8 mouse cellular contexts compared by ENCODE assay signal in the genomic region with DNA sequence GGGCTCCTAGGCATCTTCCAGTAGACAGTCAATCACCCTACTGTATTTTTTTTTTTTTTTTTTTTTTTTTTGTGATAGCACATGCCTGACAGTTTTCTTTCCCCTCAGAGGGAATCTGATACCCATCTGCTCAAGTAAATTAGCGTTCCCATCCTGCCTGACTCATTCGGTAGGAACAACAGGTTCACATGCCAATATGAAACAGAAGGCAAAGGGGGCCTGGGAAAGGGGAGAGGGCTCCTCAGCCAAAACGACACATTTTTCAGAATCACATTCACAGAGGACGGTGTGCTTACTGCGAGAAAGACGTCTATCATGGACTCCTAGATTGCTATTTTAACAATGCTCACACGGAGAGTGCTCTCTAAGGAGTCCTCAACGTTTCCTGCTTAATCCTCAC. TPM values are rescaled to one million over a fixed set of nuclear protein-coding genes. Genes with fewer than 3 reads are reported as not detected.
DNase-seq lines count a peak whose midpoint lies in the region; ATAC-seq lines count a peak whose summit lies in the region.

No protein-coding gene starts in this region.

- peak overlapping the region; percentile 98 for H3K4me3 ChIP-seq in heart, embryonic 15.5 days
- H3K4me3 ChIP-seq in heart, embryonic 16.5 days (ENCODE audit: low read length), result peak overlapping the region; percentile 94
- H3K4me3 ChIP-seq in liver, embryonic 13.5 days (replicated peaks), result peak overlapping the region; percentile 92

- no peak for ATAC-seq in heart, embryonic 15.5 days (replicated peaks; ENCODE audit: insufficient number of reproducible peaks, insufficient read depth, low FRiP score, low read depth)
- ATAC-seq in heart, embryonic 16.5 days (replicated peaks; ENCODE audit: extremely low read depth, insufficient read depth, low FRiP score), result no peak
- ATAC-seq in liver, embryonic 13.5 days (ENCODE audit: low read depth), result no peak
- ATAC-seq in erythroid progenitor cell, adult 5-6 weeks (replicated peaks; ENCODE audit: low FRiP score, poor library complexity, severe bottlenecking), result no peak

- H3K36me3 ChIP-seq in heart, embryonic 15.5 days, result peaks cover 4% of the 10 kb centered on the region; the same call in 1 of the 2 replicates
- H3K36me3 ChIP-seq in heart, embryonic 16.5 days (ENCODE audit: control insufficient read depth, insufficient read depth), result peaks cover 6% of the 10 kb centered on the region; the same call in 1 of the 2 replicates
- 0 out of 2 replicates have a peak, but pooled peaks cover 5% of the 10 kb centered on the region for H3K36me3 ChIP-seq in liver, embryonic 13.5 days

- no peaks in the 10 kb centered on the region for H3K9me3 ChIP-seq in heart, embryonic 15.5 days (replicated peaks)
- no peaks in the 10 kb centered on the region for H3K9me3 ChIP-seq in heart, embryonic 16.5 days (replicated peaks; ENCODE audit: control insufficient read depth, low read length)
- no peaks in the 10 kb centered on the region for H3K9me3 ChIP-seq in liver, embryonic 13.5 days (replicated peaks)

- 2% methylated on average over 8 of the region's 8 CpGs for WGBS in heart, embryonic 15.5 days
- WGBS in heart, embryonic 16.5 days, result 5% methylated on average over 8 of the region's 8 CpGs
- WGBS in liver, embryonic 13.5 days (ENCODE audit: insufficient replicate concordance), result 8% methylated on average over 8 of the region's 8 CpGs

- no peaks in the 10 kb centered on the region for H3K27me3 ChIP-seq in heart, embryonic 15.5 days
- H3K27me3 ChIP-seq in heart, embryonic 16.5 days (ENCODE audit: control insufficient read depth, insufficient read depth, low read length), result no peaks in the 10 kb centered on the region
- no peaks in the 10 kb centered on the region for H3K27me3 ChIP-seq in liver, embryonic 13.5 days

- H3K27ac ChIP-seq in heart, embryonic 15.5 days, result peak overlapping the region; percentile 89
- H3K27ac ChIP-seq in heart, embryonic 16.5 days (ENCODE audit: low read length), result peak overlapping the region; percentile 50; the same call in 1 of the 2 replicates
- H3K27ac ChIP-seq in liver, embryonic 13.5 days, result no peak overlapping the region

- DNase-seq in heart, adult 11 months, result no peak
- DNase-seq in MN1 (ENCODE audit: low spot score), result peak; percentile 48
- DNase-seq in liver, embryonic 13.5 days, result no peak
- no peak for DNase-seq in kidney, adult 18-20 months
- DNase-seq in urinary bladder, postnatal 10 days (ENCODE audit: low spot score), result no peak

- H3K4me1 ChIP-seq in heart, embryonic 15.5 days (replicated peaks), result peaks cover 22% of the 10 kb centered on the region
- peaks cover 19% of the 10 kb centered on the region for H3K4me1 ChIP-seq in heart, embryonic 16.5 days (ENCODE audit: control insufficient read depth, insufficient read depth, low read length)
- H3K4me1 ChIP-seq in liver, embryonic 13.5 days (replicated peaks), result peaks cover 61% of the 10 kb centered on the region

- peak overlapping the region; percentile 91 for H3K4me2 ChIP-seq in heart, embryonic 15.5 days
- peak overlapping the region; percentile 63 for H3K4me2 ChIP-seq in heart, embryonic 16.5 days (ENCODE audit: low read depth, low read length)
- H3K4me2 ChIP-seq in liver, embryonic 13.5 days, result peak overlapping the region; percentile 100

- peak overlapping the region; percentile 99 for H3K9ac ChIP-seq in heart, embryonic 15.5 days
- peak overlapping the region; percentile 96 for H3K9ac ChIP-seq in heart, embryonic 16.5 days (ENCODE audit: low read length)
- peak overlapping the region; percentile 97 for H3K9ac ChIP-seq in liver, embryonic 13.5 days

RNA-seq across cellular contexts. Expression of a gene that starts 0.9 kb away (rescaled TPM):
- 18.1 and 23.2 TPM in 2 replicates for polyA plus RNA-seq in heart, embryonic 15.5 days (2015; fragmentation: Nextera tagmentation; extraction: Ambion mirVana)
- 22.5 and 24.1 TPM in 2 replicates for polyA plus RNA-seq in heart, embryonic 16.5 days (2015; fragmentation: Nextera tagmentation; extraction: Ambion mirVana)
- polyA plus RNA-seq in liver, embryonic 13.5 days (2015; fragmentation: Nextera tagmentation; extraction: Ambion mirVana), result 3.9 and 4.5 TPM in 2 replicates
- total RNA-seq in erythroid progenitor cell, adult 5-6 weeks (2015; ENCODE audit: low replicate concordance), result 6.1 and 9.6 TPM in 2 replicates
- total RNA-seq in erythroid progenitor cell, adult 5-6 weeks (2017; ENCODE audit: low replicate concordance), result 8.0 and 14.8 TPM in 2 replicates

RNA-seq across cellular contexts. Expression of a gene that starts 24.4 kb away (rescaled TPM):
- polyA plus RNA-seq in heart, embryonic 15.5 days (2015; fragmentation: Nextera tagmentation; extraction: Ambion mirVana), result 210 and 237 TPM in 2 replicates
- polyA plus RNA-seq in heart, embryonic 16.5 days (2015; fragmentation: Nextera tagmentation; extraction: Ambion mirVana), result 243 and 262 TPM in 2 replicates
- 259 and 263 TPM in 2 replicates for polyA plus RNA-seq in liver, embryonic 13.5 days (2015; fragmentation: Nextera tagmentation; extraction: Ambion mirVana)
- total RNA-seq in erythroid progenitor cell, adult 5-6 weeks (2015; ENCODE audit: low replicate concordance), result 9.0 and 70.4 TPM in 2 replicates
- 32.3 and 52.8 TPM in 2 replicates for total RNA-seq in erythroid progenitor cell, adult 5-6 weeks (2017; ENCODE audit: low replicate concordance)
